Mouse (Mus musculus) liver, postnatal 0 days (tissue): ENCODE measurements around the gene Lce3d. TPM values are rescaled to one million over a fixed set of nuclear protein-coding genes. Genes with fewer than 3 reads are reported as not detected.

Experiments used
- ATAC-seq: fragments of 200-750 bp; cut with Nextera tagmentation; 2 replicates; pipeline ENCODE4 v1.8.0; 2017; ENCODE audit warnings: mild to moderate bottlenecking, moderate library complexity
- DNase-seq: peaks from one replicate; pipeline ENCODE4 v3.0.0-alpha.2; 2016
- H3K27ac ChIP-seq: fragments of 300-500 bp; sonication (generic); 2 replicates; pipeline ENCODE4 v1.5.1; 2014; ENCODE audit warnings: antibody characterized with exemption, moderate library complexity, mild to moderate bottlenecking, low read depth
- H3K27me3 ChIP-seq: fragments of 300-500 bp; sonication (generic); 2 replicates; pipeline ENCODE4 v1.6.1; 2014; ENCODE audit warnings: low read length, control low read depth, mixed read lengths; ENCODE audit not compliant: insufficient read depth
- H3K36me3 ChIP-seq: fragments of 300-500 bp; sonication (generic); replicated peaks from 2 replicates; pipeline ENCODE4 v1.6.1; 2014; ENCODE audit warnings: mild to moderate bottlenecking, control low read depth, low read length, moderate library complexity, mixed read lengths; ENCODE audit not compliant: insufficient read depth
- H3K4me1 ChIP-seq: fragments of 300-500 bp; sonication (generic); 2 replicates; pipeline ENCODE4 v1.6.1; 2014; ENCODE audit warnings: antibody characterized with exemption, mild to moderate bottlenecking, control low read depth; ENCODE audit not compliant: insufficient read depth
- H3K4me2 ChIP-seq: fragments of 300-500 bp; sonication (generic); 2 replicates; pipeline ENCODE4 v1.6.1; 2014; ENCODE audit warnings: low read depth, mild to moderate bottlenecking, low read length, moderate library complexity, mixed read lengths
- H3K4me3 ChIP-seq: fragments of 300-500 bp; sonication (generic); 2 replicates; pipeline ENCODE4 v1.5.1; 2014; ENCODE audit warnings: low read depth, low read length
- H3K9ac ChIP-seq: fragments of 300-500 bp; sonication (generic); replicated peaks from 2 replicates; pipeline ENCODE4 v1.6.1; 2014; ENCODE audit warnings: mild to moderate bottlenecking, moderate library complexity
- H3K9me3 ChIP-seq: fragments of 300-500 bp; sonication (generic); 2 replicates; pipeline ENCODE4 v1.6.1; 2016; ENCODE audit warnings: mild to moderate bottlenecking, control low read depth, low read length, mixed read lengths
- CTCF ChIP-seq: sonication (generic); IDR thresholded peaks from 2 replicates; pipeline ENCODE4 v1.5.1; 2016; ENCODE audit warnings: antibody characterized with exemption, low read depth
- EP300 ChIP-seq: IDR thresholded peaks from 2 replicates; pipeline ENCODE4 v1.6.1; 2016; ENCODE audit warnings: antibody characterized with exemption, low read depth, mild to moderate bottlenecking
- WGBS: fragments of 180-500 bp; shearing (Covaris S2); extraction: QIAGEN DNeasy Blood & Tissue Kit; methylation state at CpG from one replicate; pipeline ENCODE4 v1.1.7; 2014; ENCODE audit not compliant: insufficient replicate concordance; 5-methylcytosine and 5-hydroxymethylcytosine counted together
- polyA plus RNA-seq: library from polyadenylated mRNA; unstranded; fragments of >200 nt; fragmentation: Nextera tagmentation; extraction: Ambion mirVana; gene quantifications from 2 replicates; pipeline ENCODE4 v1.2.1, GENCODE M21; 2015

Gene Lce3d
- polyA plus RNA-seq, result not detected in 2 replicates

GRCm38 (mm10) chr3:92957090-92957489 is at the start of gene Lce3d:
Gene Lce3d, plus strand, starts transcription at chr3:92957390.
- H3K4me1 ChIP-seq, result no peaks in the 10 kb centered on the region
- WGBS, result 84% methylated on average over 1 of the region's 1 CpGs
- H3K36me3 ChIP-seq, result no peaks in the 10 kb centered on the region
- no peak within 1 kb of the TSS for H3K27ac ChIP-seq
- H3K4me2 ChIP-seq, result no peak within 1 kb of the TSS
- no peak within 1 kb of the TSS for H3K9ac ChIP-seq
- H3K9me3 ChIP-seq, result no peaks in the 10 kb centered on the region
- H3K27me3 ChIP-seq, result no peaks in the 10 kb centered on the region
- TF ChIP-seq EP300, result no peak
- no peak for TF ChIP-seq CTCF
- ATAC-seq (no peak), DNase-seq (no peak)
- no peak within 1 kb of the TSS for H3K4me3 ChIP-seq

GRCm38 (mm10) chr3:92907571-92907970 is 49.6 kb upstream of the Lce3d start:
- Histone ChIP-seq H3K36me3 (no peaks in the 10 kb centered on the region), H3K27ac (no peak overlapping the region), H3K27me3 (no peaks in the 10 kb centered on the region), H3K4me2 (no peak overlapping the region), H3K9ac (no peak overlapping the region), H3K4me3 (no peak overlapping the region), H3K9me3 (no peaks in the 10 kb centered on the region), H3K4me1 (no peaks in the 10 kb centered on the region)
- peak; percentile 58 for TF ChIP-seq CTCF
- no peak for TF ChIP-seq EP300
- ATAC-seq (no peak), DNase-seq (no peak)
- WGBS, result 25% methylated on average over 4 of the region's 4 CpGs

DNA sequence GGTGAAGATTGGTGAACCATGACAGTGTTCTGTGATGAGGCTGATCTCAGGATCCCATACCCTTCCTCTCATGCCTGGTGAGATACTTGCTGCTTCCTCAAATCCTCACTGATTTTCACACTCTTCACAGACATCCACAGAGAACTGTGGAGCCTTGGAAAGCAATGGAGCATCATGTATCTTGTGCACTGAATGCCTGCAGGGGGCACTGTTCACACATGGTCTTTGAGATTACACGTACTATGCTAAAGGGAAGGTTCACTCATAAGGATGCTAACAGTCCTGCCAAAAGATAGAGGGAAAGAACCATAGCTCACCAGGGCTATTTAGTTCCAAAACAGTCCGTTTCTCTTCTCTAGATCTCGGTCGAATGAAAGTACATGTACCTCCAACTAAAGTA is 36.8 kb upstream of the Lce3d start:
- Histone ChIP-seq H3K27me3 (no peaks in the 10 kb centered on the region), H3K9ac (no peak overlapping the region), H3K4me3 (no peak overlapping the region), H3K9me3 (no peaks in the 10 kb centered on the region), H3K4me1 (no peaks in the 10 kb centered on the region), H3K4me2 (no peak overlapping the region), H3K36me3 (no peaks in the 10 kb centered on the region), H3K27ac (no peak overlapping the region)
- TF ChIP-seq CTCF, result peak; percentile 26; the same call in 1 of the 2 replicates
- TF ChIP-seq EP300, result no peak
- ATAC-seq (no peak), DNase-seq (no peak)
- 62% methylated on average over 4 of the region's 4 CpGs for WGBS

- Histone ChIP-seq H3K27me3 (no peaks in the 10 kb centered on the region), H3K4me1 (no peaks in the 10 kb centered on the region), H3K9me3 (no peaks in the 10 kb centered on the region), H3K4me2 (no peak within 1 kb of the TSS), H3K9ac (no peak within 1 kb of the TSS), H3K4me3 (no peak within 1 kb of the TSS), H3K27ac (no peak within 1 kb of the TSS), H3K36me3 (no peaks in the 10 kb centered on the region)
- DNase-seq (no peak), ATAC-seq (no peak)
- 43% methylated on average over 2 of the region's 2 CpGs for WGBS
- no peak for TF ChIP-seq CTCF
- no peak for TF ChIP-seq EP300
Observed at GRCm38 (mm10) chr3:92926130-92926529, 31.1 kb upstream of the Lce3d start, which contains the start of gene Lce3a. Gene Lce3a, minus strand, starts transcription at chr3:92926230.

- TF ChIP-seq EP300, result no peak
- TF ChIP-seq CTCF, result no peak
- no peak within 1 kb of the TSS for H3K9ac ChIP-seq
- H3K4me2 ChIP-seq, result no peak within 1 kb of the TSS
- ATAC-seq, result no peak
- no peaks in the 10 kb centered on the region for H3K4me1 ChIP-seq
- no peaks in the 10 kb centered on the region for H3K36me3 ChIP-seq
- no peak within 1 kb of the TSS for H3K27ac ChIP-seq
- no peaks in the 10 kb centered on the region for H3K27me3 ChIP-seq
- H3K9me3 ChIP-seq, result no peaks in the 10 kb centered on the region
- H3K4me3 ChIP-seq, result no peak within 1 kb of the TSS
- 52% methylated on average over 2 of the region's 2 CpGs for WGBS
- DNase-seq, result no peak
Observed at GRCm38 (mm10) chr3:92932679-92933078, 24.5 kb upstream of the Lce3d start, which contains the start of gene Lce3b. Gene Lce3b, plus strand, starts transcription at chr3:92932979.

DNA sequence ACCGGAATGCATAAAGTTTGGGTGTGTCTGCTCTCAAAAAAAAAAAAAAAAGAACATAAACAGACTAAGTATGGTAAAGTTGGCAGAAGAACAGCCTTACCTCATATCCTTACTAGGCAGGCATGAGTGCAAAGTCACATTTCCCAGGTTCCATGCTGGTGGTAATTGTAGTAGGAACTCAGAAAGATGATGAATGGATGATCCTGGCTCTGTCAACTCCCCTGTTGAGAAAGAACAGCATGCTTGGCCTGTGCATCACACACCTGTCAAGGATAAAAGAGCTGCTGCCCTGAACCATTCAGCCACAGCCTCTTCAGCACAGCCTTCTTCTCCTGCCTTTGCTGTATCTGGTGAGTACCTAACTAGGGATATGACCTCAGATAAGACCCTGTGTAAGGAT is 13.0 kb upstream of the Lce3d start, which contains the start of gene Lce3c:
Gene Lce3c, plus strand, starts transcription at position 301 of the 400 bp plus-strand sequence.
- 57% methylated on average over 1 of the region's 1 CpGs for WGBS
- H3K9ac ChIP-seq, result no peak within 1 kb of the TSS
- H3K27ac ChIP-seq, result no peak within 1 kb of the TSS
- no peak for TF ChIP-seq CTCF
- TF ChIP-seq EP300, result no peak
- no peak within 1 kb of the TSS for H3K4me2 ChIP-seq
- ATAC-seq, result no peak
- H3K4me3 ChIP-seq, result no peak within 1 kb of the TSS
- H3K4me1 ChIP-seq, result no peaks in the 10 kb centered on the region
- H3K9me3 ChIP-seq, result no peaks in the 10 kb centered on the region
- DNase-seq, result no peak
- H3K36me3 ChIP-seq, result no peaks in the 10 kb centered on the region
- no peaks in the 10 kb centered on the region for H3K27me3 ChIP-seq

- 79% methylated on average over 2 of the region's 2 CpGs for WGBS
- H3K9me3 ChIP-seq, result no peaks in the 10 kb centered on the region
- DNase-seq, result no peak
Observed at GRCm38 (mm10) chr3:92966761-92967160, 9.6 kb downstream of the Lce3d start, which contains the start of gene Lce3e. Gene Lce3e, plus strand, starts transcription at chr3:92967061.

More at GRCm38 (mm10) chr3:92966761-92967160, 9.6 kb downstream of the Lce3d start, which contains the start of gene Lce3e:
- TF ChIP-seq EP300, result no peak
- no peak for TF ChIP-seq CTCF
- H3K27me3 ChIP-seq, result no peaks in the 10 kb centered on the region
- no peak within 1 kb of the TSS for H3K27ac ChIP-seq
- no peaks in the 10 kb centered on the region for H3K36me3 ChIP-seq
- no peak for ATAC-seq
- H3K4me2 ChIP-seq, result no peak within 1 kb of the TSS
- no peak within 1 kb of the TSS for H3K9ac ChIP-seq
- H3K4me1 ChIP-seq, result no peaks in the 10 kb centered on the region
- no peak within 1 kb of the TSS for H3K4me3 ChIP-seq
